Mouse (Mus musculus): ENCODE results near the gene Gopc. TPM values are rescaled to one million over a fixed set of nuclear protein-coding genes. Genes with fewer than 3 reads are reported as not detected.
"Not testable (repeated sequence)": the region's sequence is repeated elsewhere in the genome, so short reads cannot be mapped to it uniquely, and the experiment has no call there.

Gene Gopc
- polyA plus RNA-seq, 1 experiment, result 25.1 TPM

DNA sequence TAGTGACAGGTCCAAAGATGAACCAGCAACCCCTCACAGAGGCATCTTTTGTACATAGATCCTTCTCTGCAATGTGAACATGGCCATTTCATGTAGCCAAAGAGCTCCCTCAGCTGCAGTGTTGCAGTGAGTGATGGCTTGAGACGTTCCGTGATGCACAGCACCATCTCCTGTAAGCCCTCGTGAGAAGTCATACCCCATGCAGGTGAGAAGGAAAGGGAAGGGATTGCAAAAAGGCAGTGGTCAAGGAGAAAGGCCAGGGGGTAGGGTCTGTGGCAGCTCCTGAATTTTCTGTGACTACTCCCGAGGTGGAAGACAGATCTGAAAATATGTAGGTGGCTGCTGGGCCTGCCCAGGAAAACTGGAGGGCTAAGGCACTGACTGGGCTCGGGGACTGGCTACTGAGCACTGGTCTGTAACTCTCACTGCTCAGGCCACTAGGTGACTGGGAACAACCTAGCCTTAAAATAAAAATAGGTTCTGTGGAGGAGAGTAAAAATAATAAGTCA, 7.1 kb upstream of the Gopc start, which contains the start of gene Nepn:
Nepn (plus strand) TSS at position 51 of the 509 bp plus-strand sequence.
- DNase-seq (ENCODE audit: extremely low spot score in 1 of 2, low spot score in 1 of 2), result no peak

DNA sequence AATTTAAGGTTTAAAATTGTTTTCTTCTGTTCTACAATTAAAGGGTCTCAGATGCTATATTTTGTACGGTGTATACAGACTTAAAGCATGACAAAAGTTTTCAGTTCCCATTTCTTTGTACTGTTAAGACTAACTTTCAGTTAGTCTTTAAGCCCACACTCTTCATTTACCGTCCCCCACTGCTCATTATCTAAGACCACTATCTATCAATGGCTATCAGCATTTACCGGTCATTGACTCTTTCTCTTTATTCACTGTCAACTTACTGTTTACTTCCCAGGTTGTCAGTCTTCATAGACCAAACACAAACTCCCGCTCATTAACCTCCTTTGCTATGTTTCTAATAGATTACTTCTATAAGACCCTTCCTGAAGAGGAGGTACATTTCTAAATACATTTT, 5.3 kb upstream of the Gopc start:
- no peak for DNase-seq (ENCODE audit: extremely low spot score in 1 of 2, low spot score in 1 of 2)

DNA sequence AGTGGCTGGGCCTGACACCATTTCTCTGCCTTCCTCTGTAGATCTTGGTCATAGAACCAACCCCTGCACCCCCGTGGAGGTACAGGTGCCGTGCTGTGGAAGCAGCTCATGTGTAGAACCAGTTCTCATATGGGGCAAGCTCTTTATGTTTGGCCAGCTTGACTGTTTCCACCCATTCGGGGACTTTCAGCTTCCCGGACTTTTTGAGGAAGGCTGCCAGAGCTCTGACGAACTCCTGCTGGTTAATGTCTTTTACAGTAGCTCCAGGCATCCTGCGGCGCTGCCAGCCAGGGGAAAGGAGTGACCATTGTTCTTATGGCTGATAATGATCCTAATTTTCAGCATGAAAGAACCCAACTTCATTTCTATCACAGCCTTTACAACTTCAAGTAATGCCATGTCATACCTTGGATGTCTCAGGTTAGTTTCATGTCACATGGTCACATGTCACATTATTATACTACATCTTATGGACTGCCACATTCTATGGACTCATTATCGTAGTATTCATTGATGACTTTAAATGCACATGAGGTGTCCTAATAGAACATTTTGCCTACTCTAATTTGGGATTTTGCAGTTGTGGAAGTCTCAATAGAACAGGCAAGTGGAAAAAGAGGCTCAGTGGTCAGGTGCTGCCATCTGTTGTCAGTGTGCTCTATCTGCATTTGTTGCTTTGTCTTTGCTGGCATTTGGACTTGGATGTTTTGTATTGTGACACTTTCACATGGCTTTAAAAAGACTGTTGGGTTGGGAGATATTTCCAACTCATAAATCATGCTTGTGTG, 3.1 kb upstream of the Gopc start:
- peak in 1 of 2 experiments; percentile 80 for DNase-seq (ENCODE audit: extremely low spot score in 1 of 2, low spot score in 1 of 2)

DNA sequence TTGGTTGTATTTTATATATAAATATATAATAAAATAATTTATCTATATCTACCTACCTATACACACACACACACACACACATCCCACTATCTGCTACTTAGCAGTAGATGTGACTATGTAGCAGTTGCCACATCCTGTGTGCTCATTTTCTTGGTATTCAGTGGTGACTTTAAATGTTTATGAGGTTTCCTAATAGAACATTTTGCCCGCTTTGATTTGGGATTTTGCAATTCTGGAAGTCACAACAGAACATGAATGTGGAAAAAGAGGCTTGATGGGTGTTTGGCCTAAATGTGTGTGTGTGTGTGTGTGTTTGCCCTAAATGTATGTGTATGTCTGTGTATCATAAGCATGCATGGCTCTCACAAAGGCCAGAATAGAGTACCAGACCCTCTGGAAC, 1.6 kb upstream of the Gopc start:
- DNase-seq (ENCODE audit: extremely low spot score in 1 of 2, low spot score in 1 of 2), result no peak

DNA sequence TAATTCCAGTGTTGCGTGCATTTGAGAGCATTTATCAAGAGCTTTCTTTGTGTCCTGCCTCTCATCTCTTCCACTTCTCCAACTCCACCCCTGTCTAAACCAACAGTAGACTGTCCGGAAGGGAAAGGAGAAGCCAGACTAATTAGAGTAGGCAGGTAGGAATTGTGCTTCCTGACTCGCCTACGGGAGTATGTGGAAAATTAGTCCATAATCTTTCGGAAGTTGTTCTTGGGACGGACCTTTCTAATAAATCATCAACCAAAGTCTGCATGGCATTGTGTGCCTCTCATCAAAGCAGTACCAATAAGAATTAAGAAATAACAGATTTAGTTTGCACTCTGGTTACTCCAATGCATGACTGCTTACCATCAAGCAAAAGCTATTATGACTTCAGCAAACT, 1.1 kb upstream of the Gopc start:
- no peak for DNase-seq (ENCODE audit: extremely low spot score in 1 of 2, low spot score in 1 of 2)

DNA sequence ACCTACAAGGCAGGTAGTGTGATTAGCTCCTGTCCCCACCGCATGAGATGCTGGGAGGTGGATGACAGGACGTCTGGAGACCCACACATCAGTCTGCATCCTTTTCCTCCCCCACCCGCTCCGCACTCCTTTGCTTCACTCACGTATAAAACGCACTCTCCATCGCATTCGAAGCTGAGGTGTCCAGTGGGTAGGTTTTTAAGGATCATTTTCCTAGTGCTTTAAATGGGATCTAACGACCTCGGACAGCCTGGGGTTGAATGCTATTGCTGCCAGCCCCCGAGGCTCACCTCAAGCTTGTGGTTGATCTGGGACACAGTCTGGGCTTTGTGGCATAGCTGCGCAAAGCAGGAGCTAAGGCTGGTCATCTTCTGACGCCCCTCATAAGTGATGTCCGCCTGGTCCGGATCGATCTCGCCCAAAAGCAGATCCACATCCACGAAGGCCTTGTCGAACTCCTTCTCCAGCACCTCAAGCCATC, 563 bp downstream of the Gopc start:
- DNase-seq (ENCODE audit: extremely low spot score in 1 of 2, low spot score in 1 of 2), result peak; percentile 23 to 42

DNA sequence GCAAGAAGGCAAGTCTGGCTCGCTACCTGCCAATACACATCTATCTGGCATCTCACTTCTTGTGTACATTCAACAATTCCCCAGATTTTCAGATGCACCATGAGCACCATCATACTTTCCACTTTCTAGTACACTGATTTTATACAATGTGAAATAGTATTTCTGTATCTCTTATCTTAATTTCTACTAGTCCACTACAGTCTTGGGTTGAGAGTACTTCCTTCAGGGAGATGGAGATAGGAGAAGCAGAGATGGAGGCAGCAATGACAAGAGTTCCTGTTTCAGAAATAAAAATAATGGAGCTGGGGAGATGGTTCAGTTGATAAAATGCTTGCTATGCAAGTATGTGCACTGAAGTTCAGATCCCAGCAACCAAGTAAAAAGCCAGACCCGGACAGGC, 4.1 kb downstream of the Gopc start:
- no peak for DNase-seq (ENCODE audit: extremely low spot score in 1 of 2, low spot score in 1 of 2)

DNA sequence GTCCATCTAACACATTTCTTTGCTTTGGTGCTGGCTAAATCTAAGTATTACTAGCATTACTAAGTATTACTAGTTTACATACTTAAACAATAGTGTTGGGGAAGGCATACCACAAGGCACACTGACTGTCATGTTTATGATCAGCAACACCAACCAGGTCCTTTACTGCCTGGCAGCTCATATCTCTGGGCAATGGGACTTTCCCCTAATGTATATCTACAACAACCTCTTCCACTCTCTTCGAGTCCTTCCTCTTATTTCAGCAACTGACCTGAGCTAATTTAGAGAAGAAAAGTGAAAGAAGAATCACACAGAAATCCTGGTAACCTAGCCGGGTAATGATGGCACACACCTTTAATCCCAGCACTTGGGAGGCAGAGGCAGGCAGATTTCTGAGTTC, 5.5 kb downstream of the Gopc start:
- DNase-seq (ENCODE audit: extremely low spot score in 1 of 2, low spot score in 1 of 2), result no peak

DNA sequence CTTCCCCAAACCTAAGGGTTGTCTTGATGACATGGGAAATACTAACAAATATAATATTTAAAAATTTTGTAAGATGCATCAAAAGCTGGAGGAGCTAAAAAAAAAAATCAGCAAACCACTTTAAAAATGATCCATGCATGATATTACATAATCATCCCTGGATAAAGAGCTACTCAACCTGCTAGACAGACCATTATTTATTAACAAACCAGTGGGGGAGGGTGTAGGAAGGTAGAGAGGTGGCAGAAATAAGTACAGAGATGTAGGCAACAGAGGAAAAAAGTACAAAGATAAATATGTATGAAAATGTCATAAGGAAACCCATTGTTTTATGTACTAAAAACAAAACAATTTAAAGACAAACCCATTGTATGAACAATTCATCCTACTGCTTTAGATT, 7.3 kb downstream of the Gopc start:
- no peak for DNase-seq (ENCODE audit: extremely low spot score in 1 of 2, low spot score in 1 of 2)

DNA sequence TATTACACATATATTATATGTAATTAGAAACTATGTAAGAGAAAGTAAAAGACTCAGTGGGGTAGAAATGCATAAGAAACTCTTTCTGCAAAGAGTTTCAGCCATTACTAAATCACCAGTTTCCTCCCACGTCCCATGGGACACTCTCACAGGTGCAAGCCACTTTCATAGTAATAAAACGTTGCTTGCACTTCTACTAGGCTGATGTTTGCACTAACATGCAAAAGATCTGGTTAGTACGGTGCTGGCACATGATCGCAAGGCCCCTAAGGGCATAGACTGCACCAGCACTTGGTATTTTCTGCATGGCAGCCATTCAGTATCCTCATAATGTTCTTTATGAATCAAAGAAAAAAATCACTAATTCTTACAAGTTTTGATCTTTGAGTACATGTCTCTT, 8.1 kb downstream of the Gopc start:
- no peak for DNase-seq (ENCODE audit: extremely low spot score in 1 of 2, low spot score in 1 of 2)

DNA sequence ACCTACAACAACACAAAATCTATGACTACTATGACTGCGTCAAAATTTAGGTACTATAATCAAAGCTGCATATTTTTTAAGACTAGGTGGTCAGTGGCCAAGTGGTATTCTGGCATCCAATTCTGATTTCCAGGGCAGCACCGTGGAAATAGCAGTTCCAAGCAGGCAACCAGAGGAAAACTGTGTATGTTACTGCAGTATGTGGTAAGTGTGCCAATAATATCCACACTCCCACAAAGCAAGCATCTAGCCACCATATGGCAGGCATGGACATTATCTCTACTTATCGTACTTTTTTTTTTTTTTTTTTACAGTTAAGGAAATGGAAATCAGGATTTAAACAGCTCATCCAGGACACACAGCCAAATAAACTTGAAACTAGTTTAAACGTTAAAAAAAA, 13.5 kb downstream of the Gopc start:
- peak in 1 of 2 experiments; percentile 27 for DNase-seq (ENCODE audit: extremely low spot score in 1 of 2, low spot score in 1 of 2)

DNA sequence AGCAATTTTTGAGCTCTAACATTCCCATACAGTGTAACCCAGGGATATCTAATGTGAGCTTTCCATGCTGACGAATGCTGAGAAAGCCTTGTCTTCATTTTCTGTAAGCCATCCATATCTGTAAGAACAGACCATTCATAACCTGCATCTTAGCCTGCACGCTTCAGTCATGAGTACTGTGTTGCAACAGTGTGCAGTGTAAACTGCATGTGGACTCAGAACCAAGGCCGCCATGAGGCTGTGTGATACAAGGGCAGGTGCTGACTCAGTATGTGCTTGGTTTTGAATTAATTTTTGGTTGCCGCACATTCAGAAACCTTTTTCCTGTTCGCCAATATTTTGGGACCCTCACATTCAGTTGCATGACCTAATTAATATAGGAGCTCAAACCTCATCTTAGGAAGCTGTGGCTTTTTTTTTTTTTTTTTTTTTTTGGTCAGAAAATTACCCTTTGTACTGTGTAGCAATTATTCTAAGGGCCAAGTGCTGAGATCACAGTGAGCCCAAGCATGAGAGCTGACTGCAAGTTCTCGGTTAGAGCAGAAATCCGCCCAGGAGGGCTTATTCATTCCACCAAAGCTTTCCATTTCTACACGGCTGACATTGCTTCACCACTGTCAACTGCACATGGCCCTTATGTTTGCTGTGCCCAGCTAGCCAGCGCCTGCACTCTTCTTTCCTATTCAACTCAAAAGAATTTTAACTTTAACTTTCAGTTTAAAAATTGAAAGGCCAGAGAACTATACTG, 20.9 kb downstream of the Gopc start:
- DNase-seq (ENCODE audit: extremely low spot score in 1 of 2, low spot score in 1 of 2), result no peak

DNA sequence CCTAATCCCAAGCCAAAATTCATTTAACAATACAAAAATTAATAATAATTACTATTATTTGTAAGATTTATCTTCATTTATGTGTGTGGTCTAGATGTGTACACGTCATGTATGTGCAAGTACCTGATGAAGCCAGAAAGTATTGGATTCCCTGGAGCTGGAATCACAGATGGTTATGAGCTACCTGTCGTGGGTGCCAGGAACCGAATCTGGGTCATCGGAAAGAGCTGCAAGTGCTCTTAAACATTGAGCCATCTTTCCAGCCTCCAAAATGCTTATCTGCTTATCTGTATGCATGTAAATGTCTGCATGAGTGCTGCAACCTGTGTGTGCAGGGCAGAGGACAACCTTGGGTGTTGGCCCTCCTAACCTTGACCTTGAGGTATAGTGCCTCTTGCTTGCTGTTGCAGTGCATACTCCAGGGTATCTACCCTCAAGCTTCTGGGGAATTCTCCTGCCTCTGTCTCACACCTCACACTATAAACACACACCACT, 21.6 kb downstream of the Gopc start:
- DNase-seq (ENCODE audit: extremely low spot score in 1 of 2, low spot score in 1 of 2), result no peak

DNA sequence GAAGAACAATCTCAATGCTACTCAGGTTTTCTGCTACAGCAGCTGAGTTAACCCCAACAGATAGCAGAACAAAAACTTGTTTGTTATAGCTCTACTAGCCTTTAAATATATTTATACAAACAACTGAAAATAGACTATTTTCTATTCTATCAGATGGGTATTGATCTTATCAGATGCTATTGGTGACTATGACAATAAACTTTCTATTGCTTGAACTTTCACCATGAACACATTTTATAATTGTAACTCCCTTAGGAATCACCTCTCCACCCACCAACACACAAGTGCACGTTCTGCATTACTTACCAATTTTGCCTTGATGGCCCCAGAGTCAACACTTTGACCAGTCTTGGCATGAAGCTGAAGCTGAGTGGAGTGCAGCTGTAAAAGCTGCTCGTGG, 23.5 kb downstream of the Gopc start, which contains the start of gene Gm26741:
Gm26741 (plus strand) TSS at position 301 of the 400 bp plus-strand sequence.
- no peak for DNase-seq (ENCODE audit: extremely low spot score in 1 of 2, low spot score in 1 of 2)

DNA sequence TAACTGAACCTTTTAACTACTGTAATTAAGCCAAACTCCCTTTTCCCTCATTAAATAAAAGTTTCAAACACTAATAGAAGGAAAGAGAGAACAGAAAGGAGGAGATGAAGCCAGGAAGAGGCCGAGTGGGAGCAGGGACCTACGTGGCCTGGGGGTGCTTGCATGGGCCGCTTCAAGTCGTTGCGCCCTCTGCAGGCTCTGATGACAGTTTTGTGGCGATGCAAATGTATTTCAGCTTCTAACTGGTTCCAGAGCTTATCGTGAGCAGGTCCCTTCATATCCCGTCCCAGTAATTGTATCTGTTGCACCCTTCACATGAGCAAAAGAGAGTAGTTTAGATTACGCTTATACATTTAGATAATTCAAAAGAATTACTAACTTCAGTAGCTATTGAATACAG, 28.7 kb downstream of the Gopc start:
- no peak for DNase-seq (ENCODE audit: extremely low spot score in 1 of 2, low spot score in 1 of 2)

DNA sequence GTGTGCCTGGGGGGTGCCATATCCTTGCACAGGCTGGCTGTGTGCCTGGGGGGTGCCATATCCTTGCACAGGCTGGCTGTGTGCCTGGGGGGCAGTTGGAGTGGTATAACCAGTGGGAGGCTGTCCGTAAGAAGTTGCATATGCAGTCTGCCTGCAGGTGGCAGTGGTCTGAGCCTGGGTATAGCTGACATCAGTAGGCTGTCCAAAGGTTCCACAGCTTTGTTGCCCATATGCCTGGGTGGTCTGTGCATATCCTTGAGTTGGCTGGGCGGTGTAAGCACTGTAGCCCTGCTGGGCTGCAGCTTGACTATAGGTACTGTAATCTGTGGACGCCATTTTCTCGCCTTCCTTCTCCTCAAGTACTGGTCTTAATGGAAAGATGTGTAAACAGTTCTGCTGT, 38.6 kb downstream of the Gopc start:
- not testable (repeated sequence) for DNase-seq (ENCODE audit: extremely low spot score in 1 of 2, low spot score in 1 of 2)

DNA sequence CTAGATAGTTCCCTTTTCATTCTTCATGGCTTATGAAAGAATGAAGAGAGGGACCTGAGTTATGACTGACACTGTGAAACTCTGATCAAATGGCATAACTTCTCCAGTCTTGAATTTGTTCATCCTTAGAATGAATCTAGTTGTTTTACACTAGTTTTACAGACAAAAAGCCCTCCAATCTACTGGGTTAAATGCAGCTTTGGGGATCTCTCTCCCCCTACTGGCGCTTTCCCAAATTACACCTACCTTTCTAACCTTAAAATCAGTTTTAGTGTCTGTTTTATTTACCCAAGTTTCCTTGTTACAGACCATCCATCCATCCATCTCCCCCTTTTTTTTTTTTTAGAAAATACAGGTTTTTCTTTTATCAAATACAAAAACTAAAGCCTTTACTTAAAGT, 50.9 kb downstream of the Gopc start:
- DNase-seq (ENCODE audit: extremely low spot score in 1 of 2, low spot score in 1 of 2), result peak; percentile 18 to 82

DNA sequence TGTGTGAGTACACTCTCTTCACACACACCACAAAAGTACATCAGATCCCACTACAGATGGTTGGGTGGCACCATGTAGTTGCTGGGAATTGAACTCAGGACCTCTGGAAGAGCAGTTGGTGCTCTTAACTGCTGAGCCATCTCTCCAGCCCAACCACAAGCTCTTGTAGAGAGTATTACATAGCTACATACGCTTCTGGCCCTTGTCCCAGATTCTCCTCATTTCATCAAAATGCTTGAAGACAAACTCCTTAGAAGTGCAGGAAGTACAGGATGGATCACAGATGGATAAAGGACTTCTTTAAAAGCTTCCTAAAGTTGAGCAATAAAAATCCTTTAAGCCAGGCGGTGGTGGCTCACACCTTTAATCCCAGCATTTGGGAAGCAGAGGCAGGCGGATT, 60.0 kb downstream of the Gopc start:
- peak in 1 of 2 experiments; percentile 26 for DNase-seq (ENCODE audit: extremely low spot score in 1 of 2, low spot score in 1 of 2)

DNA sequence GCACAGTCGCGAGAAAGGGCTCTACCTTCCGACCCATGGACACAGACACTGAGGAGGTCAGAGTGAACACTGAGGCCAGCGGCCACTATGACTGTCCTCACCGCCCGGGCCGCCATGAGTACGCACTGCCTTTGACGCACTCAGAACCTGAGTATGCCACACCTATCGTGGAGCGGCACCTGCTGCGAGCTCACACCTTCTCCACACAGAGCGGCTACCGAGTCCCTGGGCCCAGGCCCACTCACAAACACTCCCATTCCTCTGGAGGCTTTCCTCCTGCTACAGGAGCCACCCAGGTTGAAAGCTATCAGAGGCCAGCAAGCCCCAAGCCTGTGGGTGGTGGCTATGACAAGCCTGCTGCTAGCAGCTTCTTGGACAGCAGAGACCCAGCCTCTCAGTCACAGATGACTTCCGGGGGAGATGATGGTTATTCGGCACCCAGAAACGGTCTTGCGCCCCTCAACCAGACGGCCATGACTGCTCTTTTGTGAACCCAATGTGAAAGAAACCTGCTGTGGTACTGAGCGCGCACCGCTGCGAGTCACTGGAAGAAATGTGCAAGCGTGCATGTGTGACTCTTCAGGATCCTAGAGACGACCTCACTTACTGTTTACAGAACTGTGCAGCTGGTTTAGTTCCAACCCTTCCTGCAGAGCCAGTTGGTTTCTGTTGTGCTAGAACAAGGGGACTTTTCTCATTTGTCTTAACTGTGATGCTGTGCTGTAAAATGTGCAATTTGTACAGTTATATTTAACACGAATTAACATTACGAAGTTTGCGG, 62.2 kb downstream of the Gopc start:
- DNase-seq (ENCODE audit: extremely low spot score in 1 of 2, low spot score in 1 of 2), result no peak

DNA sequence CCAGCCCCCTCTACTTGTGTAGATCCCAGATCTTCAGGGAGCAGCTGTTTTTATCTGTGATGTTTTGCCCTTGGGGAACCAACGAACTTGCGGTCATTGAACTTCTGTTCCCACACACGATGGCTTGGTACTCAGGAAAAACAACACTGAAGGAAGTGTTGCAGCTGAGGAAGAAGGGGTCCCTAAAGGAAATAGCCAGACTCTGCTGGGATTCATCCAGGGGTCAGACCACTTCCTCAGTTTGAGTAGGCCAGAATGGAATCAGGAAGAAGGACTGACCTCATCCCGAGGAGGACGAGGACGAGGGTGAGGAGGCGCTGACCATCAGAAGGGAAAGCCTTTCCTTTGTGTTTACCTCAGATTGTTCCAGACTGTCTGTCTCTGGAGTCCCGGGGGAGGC, 72.7 kb downstream of the Gopc start:
- no peak for DNase-seq (ENCODE audit: extremely low spot score in 1 of 2, low spot score in 1 of 2)

DNA sequence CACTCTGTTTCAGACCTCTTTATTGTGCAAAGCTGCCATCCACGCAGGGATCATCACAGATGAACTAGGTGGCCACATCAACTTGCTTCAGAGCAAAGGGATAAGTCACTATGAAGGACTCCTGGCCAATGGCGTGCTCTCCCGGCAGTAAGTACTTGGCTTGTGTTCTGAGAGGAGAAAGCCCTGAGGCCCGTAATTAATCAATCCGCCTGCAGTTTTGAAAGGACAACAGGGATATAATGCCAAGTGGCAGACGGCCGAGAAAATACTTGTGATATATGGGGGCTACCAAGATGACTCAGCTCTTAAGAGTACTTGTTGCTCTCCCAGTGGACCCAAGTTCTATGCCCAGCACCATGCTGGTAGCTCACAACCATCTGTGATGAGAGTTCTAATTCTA, 77.3 kb downstream of the Gopc start:
- DNase-seq (ENCODE audit: extremely low spot score in 1 of 2, low spot score in 1 of 2), result no peak

Data from frontal cortex, adult 2 months (tissue).